Mouse (Mus musculus): ENCODE data around the gene Gstcd. TPM values are rescaled to one million over a fixed set of nuclear protein-coding genes. Genes with fewer than 3 reads are reported as not detected.

The Gstcd gene
- 6.1 and 6.8 TPM in 2 replicates for polyA plus RNA-seq (2015; fragmentation: Nextera tagmentation; extraction: Ambion mirVana)

- H3K9me3 ChIP-seq (replicated peaks) = no peaks in the 10 kb centered on the region
- peak within 1 kb of the TSS; percentile 59 for H3K4me2 ChIP-seq (replicated peaks)
- H3K27me3 ChIP-seq = no peaks in the 10 kb centered on the region
- ATAC-seq (ENCODE audit: insufficient number of reproducible peaks, low FRiP score, low TSS enrichment, low read depth) = peak; percentile 96
- H3K4me3 ChIP-seq (replicated peaks) = peak within 1 kb of the TSS; percentile 78
- H3K27ac ChIP-seq (replicated peaks) = peak within 1 kb of the TSS; percentile 99
- 0 out of 2 replicates have a peak, but pooled peaks cover 2% of the 10 kb centered on the region for H3K36me3 ChIP-seq
- H3K4me1 ChIP-seq = peaks cover 22% of the 10 kb centered on the region
- H3K9ac ChIP-seq = peak within 1 kb of the TSS; percentile 88
- WGBS = 0% methylated on average over 53 of the region's 53 CpGs
These were observed at the start of gene Gstcd, which contains the start of gene Ints12 for GRCm38 (mm10) chr3:133091664-133092273. Gene Gstcd, minus strand, starts transcription at chr3:133092033. Gene Ints12, plus strand, starts transcription at chr3:133091840.

- WGBS = 59% methylated on average over 8 of the region's 8 CpGs
- Histone ChIP-seq H3K27me3 (no peaks in the 10 kb centered on the region), H3K4me2 (replicated peaks) (no peak overlapping the region), H3K9ac (no peak overlapping the region), H3K27ac (replicated peaks) (no peak overlapping the region), H3K4me1 (no peaks in the 10 kb centered on the region), H3K9me3 (replicated peaks) (no peaks in the 10 kb centered on the region), H3K36me3 (no peaks in the 10 kb centered on the region), H3K4me3 (replicated peaks) (no peak overlapping the region)
- ATAC-seq (ENCODE audit: insufficient number of reproducible peaks, low FRiP score, low TSS enrichment, low read depth) = no peak
These were observed 40.8 kb upstream of the Gstcd start for GRCm38 (mm10) chr3:133132611-133133010.

DNA sequence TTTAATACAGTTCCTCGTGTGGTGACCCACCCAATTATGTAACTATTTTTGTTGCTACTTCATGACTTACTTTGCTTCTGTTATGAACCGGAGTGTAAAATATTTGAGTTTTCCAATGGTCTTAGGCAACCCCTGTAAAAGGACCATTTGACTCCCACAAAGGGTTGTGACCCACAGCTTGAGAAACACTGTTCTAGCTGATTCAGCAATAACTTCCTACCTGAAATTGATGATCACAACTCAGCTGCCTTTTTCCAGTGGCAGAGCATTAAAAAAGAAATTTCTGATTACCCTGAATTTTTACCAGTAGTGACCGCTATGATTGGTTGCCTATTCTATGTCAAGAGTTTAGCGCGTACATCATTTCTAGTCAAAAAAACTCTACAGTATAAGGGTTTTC is 39.5 kb upstream of the Gstcd start:
- H3K9ac ChIP-seq = no peak overlapping the region
- no peak overlapping the region for H3K4me2 ChIP-seq (replicated peaks)
- no peaks in the 10 kb centered on the region for H3K27me3 ChIP-seq
- 91% methylated on average over 5 of the region's 5 CpGs for WGBS
- H3K4me1 ChIP-seq = no peaks in the 10 kb centered on the region
- no peak overlapping the region for H3K4me3 ChIP-seq (replicated peaks)
- ATAC-seq (ENCODE audit: insufficient number of reproducible peaks, low FRiP score, low TSS enrichment, low read depth) = no peak
- H3K9me3 ChIP-seq (replicated peaks) = no peaks in the 10 kb centered on the region
- H3K36me3 ChIP-seq = no peaks in the 10 kb centered on the region
- no peak overlapping the region for H3K27ac ChIP-seq (replicated peaks)

DNA sequence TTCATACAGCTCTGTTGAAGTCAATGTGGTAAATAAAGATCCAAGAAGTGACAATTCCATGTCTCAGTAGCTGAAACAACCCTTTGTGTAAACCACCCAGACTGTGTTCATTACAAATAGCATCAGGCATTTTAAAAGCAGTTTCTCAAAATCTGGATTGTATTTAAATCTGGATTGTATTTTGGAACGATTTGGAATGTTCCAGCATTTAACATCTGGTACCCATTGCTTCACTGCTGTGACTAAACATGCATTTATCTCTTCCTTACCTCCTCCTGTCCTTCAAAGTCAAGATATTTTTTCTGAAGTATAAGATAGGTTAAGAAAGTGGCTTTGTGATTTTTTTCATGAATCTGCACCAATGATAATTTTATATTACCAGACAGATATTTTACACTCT is 21.4 kb upstream of the Gstcd start:
- Histone ChIP-seq H3K27ac (replicated peaks) (no peak overlapping the region), H3K9me3 (replicated peaks) (no peaks in the 10 kb centered on the region), H3K4me3 (replicated peaks) (no peak overlapping the region), H3K4me1 (no peaks in the 10 kb centered on the region), H3K27me3 (no peaks in the 10 kb centered on the region), H3K36me3 (peaks cover 14% of the 10 kb centered on the region; the same call in 1 of the 2 replicates), H3K9ac (no peak overlapping the region), H3K4me2 (replicated peaks) (no peak overlapping the region)
- no peak; the same call in 1 of the 2 replicates for ATAC-seq (ENCODE audit: insufficient number of reproducible peaks, low FRiP score, low TSS enrichment, low read depth)
- 19% methylated on average over 1 of the region's 1 CpGs for WGBS

DNA sequence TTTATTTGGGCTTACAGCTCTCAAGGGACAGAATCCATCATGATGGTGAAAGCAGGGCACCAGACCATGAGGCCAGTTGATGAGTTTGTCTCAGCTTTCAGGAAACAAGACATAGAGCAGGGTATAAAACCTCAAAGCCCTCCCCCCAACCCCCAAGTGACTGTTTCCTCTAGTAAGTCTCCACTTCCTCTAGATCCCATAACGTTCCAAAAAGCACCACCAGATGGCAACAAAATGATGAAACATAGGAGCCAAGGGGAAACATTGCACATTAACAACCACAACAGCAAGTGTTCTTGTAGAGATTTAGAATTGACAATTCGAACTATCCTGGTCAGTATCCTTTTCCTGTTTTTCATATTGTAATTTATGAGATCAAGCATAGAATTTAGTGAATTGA is 19.9 kb upstream of the Gstcd start:
- H3K9me3 ChIP-seq (replicated peaks) = no peaks in the 10 kb centered on the region
- no peaks in the 10 kb centered on the region for H3K4me1 ChIP-seq
- 31% methylated on average over 2 of the region's 2 CpGs for WGBS
- ATAC-seq (ENCODE audit: insufficient number of reproducible peaks, low FRiP score, low TSS enrichment, low read depth) = no peak
- no peak overlapping the region for H3K4me3 ChIP-seq (replicated peaks)
- no peak overlapping the region for H3K9ac ChIP-seq
- H3K4me2 ChIP-seq (replicated peaks) = no peak overlapping the region
- H3K36me3 ChIP-seq = peaks cover 23% of the 10 kb centered on the region; the same call in 1 of the 2 replicates
- no peaks in the 10 kb centered on the region for H3K27me3 ChIP-seq
- no peak overlapping the region for H3K27ac ChIP-seq (replicated peaks)

- H3K27me3 ChIP-seq = no peaks in the 10 kb centered on the region
- H3K36me3 ChIP-seq = peaks cover 35% of the 10 kb centered on the region
- no peak for ATAC-seq (ENCODE audit: insufficient number of reproducible peaks, low FRiP score, low TSS enrichment, low read depth)
- no peaks in the 10 kb centered on the region for H3K9me3 ChIP-seq (replicated peaks)
- 85% methylated on average over 4 of the region's 4 CpGs for WGBS
- H3K9ac ChIP-seq = no peak overlapping the region
- no peak overlapping the region for H3K4me3 ChIP-seq (replicated peaks)
- H3K4me2 ChIP-seq (replicated peaks) = no peak overlapping the region
- no peak overlapping the region for H3K27ac ChIP-seq (replicated peaks)
- no peaks in the 10 kb centered on the region for H3K4me1 ChIP-seq
These were observed 18.0 kb upstream of the Gstcd start for GRCm38 (mm10) chr3:133109844-133110243.

GRCm38 (mm10) chr3:133108731-133109130 is 16.9 kb upstream of the Gstcd start:
- H3K4me3 ChIP-seq (replicated peaks) = no peak overlapping the region
- H3K9ac ChIP-seq = no peak overlapping the region
- WGBS = 78% methylated on average over 4 of the region's 4 CpGs
- no peaks in the 10 kb centered on the region for H3K9me3 ChIP-seq (replicated peaks)
- no peaks in the 10 kb centered on the region for H3K27me3 ChIP-seq
- H3K4me2 ChIP-seq (replicated peaks) = no peak overlapping the region
- H3K36me3 ChIP-seq = peaks cover 40% of the 10 kb centered on the region
- no peaks in the 10 kb centered on the region for H3K4me1 ChIP-seq
- ATAC-seq (ENCODE audit: insufficient number of reproducible peaks, low FRiP score, low TSS enrichment, low read depth) = no peak
- H3K27ac ChIP-seq (replicated peaks) = no peak overlapping the region

GRCm38 (mm10) chr3:133104436-133104835 is 12.6 kb upstream of the Gstcd start:
- H3K27ac ChIP-seq (replicated peaks) = no peak overlapping the region
- no peaks in the 10 kb centered on the region for H3K9me3 ChIP-seq (replicated peaks)
- WGBS = 81% methylated on average over 3 of the region's 3 CpGs
- H3K36me3 ChIP-seq = peaks cover 56% of the 10 kb centered on the region
- no peak for ATAC-seq (ENCODE audit: insufficient number of reproducible peaks, low FRiP score, low TSS enrichment, low read depth)
- H3K9ac ChIP-seq = no peak overlapping the region
- no peak overlapping the region for H3K4me3 ChIP-seq (replicated peaks)
- no peak overlapping the region for H3K4me2 ChIP-seq (replicated peaks)
- no peaks in the 10 kb centered on the region for H3K27me3 ChIP-seq
- no peaks in the 10 kb centered on the region for H3K4me1 ChIP-seq

DNA sequence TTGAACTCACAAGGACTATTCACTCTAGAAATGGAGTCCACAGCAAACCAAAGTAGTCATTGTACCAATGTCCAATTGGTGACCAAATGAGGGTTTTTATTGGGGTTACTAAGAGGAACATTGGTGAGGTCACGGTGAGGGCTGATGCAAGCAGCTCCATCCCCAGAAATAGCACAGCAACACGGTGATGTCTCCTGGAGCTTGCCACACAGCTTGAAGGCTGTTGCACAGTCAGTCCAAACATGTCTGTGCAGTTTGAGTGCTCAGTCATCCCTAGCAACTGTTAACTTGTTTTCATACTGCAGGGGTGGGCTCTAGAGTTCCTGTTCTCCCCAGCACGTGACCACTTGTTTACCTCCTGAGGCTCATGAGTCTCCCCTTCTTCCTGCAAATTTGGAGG is 11.9 kb upstream of the Gstcd start:
- H3K4me3 ChIP-seq (replicated peaks) = no peak overlapping the region
- no peaks in the 10 kb centered on the region for H3K27me3 ChIP-seq
- H3K27ac ChIP-seq (replicated peaks) = no peak overlapping the region
- H3K36me3 ChIP-seq = peaks cover 56% of the 10 kb centered on the region
- H3K9me3 ChIP-seq (replicated peaks) = no peaks in the 10 kb centered on the region
- H3K4me2 ChIP-seq (replicated peaks) = no peak overlapping the region
- no peak overlapping the region for H3K9ac ChIP-seq
- H3K4me1 ChIP-seq = no peaks in the 10 kb centered on the region
- whole genome bisulfite sequencing = 82% methylated on average over 3 of the region's 3 CpGs
- ATAC-seq (ENCODE audit: insufficient number of reproducible peaks, low FRiP score, low TSS enrichment, low read depth) = no peak

- H3K9ac ChIP-seq = no peak overlapping the region
- no peak overlapping the region for H3K4me3 ChIP-seq (replicated peaks)
- no peak for ATAC-seq (ENCODE audit: insufficient number of reproducible peaks, low FRiP score, low TSS enrichment, low read depth)
- no peaks in the 10 kb centered on the region for H3K4me1 ChIP-seq
- no peaks in the 10 kb centered on the region for H3K27me3 ChIP-seq
- H3K4me2 ChIP-seq (replicated peaks) = no peak overlapping the region
- H3K27ac ChIP-seq (replicated peaks) = no peak overlapping the region
- peaks cover 46% of the 10 kb centered on the region for H3K36me3 ChIP-seq
- WGBS = 85% methylated on average over 2 of the region's 2 CpGs
- H3K9me3 ChIP-seq (replicated peaks) = no peaks in the 10 kb centered on the region
These were observed 7.1 kb upstream of the Gstcd start for GRCm38 (mm10) chr3:133098909-133099308.

DNA sequence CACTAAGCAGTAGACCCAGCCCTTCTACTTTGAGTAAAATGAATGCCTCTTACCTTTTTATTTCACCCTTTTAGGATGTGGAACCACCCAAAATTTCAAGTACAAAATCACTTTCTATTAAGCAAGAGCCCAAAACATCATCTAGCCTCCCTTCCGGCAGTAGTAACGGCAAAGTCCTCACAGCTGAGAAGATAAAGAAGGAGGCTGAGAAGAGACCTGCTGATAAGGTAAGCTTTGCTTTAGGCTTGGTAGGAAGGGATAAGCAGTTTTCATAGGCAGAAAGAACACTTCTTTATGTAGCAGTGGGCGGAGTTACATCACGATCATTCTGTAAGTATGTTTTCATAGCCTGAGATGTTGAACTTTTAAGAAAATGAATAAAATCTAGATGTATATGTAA is 6.5 kb upstream of the Gstcd start:
- ATAC-seq (ENCODE audit: insufficient number of reproducible peaks, low FRiP score, low TSS enrichment, low read depth) = no peak
- Histone ChIP-seq H3K36me3 (peaks cover 41% of the 10 kb centered on the region), H3K4me3 (replicated peaks) (no peak overlapping the region), H3K9me3 (replicated peaks) (no peaks in the 10 kb centered on the region), H3K27me3 (no peaks in the 10 kb centered on the region), H3K4me2 (replicated peaks) (no peak overlapping the region), H3K27ac (replicated peaks) (no peak overlapping the region), H3K4me1 (peaks cover 3% of the 10 kb centered on the region), H3K9ac (no peak overlapping the region)
- WGBS = 91% methylated on average over 4 of the region's 4 CpGs

DNA sequence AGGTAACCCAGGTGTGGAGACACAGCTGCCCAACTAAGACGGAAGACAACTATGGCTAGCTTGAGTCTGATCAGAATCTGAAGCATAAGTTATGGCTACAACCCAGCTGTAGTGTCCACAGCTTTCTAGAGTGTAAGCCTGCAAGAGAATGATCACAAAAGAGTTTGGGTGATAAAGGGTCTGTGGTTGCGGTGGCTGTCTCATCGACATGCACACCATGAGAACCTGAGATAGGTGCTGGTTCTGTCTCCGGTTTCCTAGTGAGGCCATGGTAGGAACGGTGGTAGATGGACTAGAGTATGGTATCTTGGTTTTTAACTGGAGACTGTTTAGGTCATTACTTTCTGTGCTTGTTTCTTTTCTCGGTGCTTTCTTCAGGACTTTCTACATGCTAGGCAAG is 6.1 kb upstream of the Gstcd start:
- Histone ChIP-seq H3K27ac (replicated peaks) (no peak overlapping the region), H3K36me3 (peaks cover 40% of the 10 kb centered on the region), H3K4me3 (replicated peaks) (no peak overlapping the region), H3K4me2 (replicated peaks) (no peak overlapping the region), H3K4me1 (peaks cover 7% of the 10 kb centered on the region), H3K9ac (no peak overlapping the region), H3K9me3 (replicated peaks) (no peaks in the 10 kb centered on the region), H3K27me3 (no peaks in the 10 kb centered on the region)
- 93% methylated on average over 6 of the region's 6 CpGs for WGBS
- no peak for ATAC-seq (ENCODE audit: insufficient number of reproducible peaks, low FRiP score, low TSS enrichment, low read depth)

All from embryonic facial prominence, embryonic 15.5 days (tissue).